Mouse (Mus musculus) embryo, embryonic 10.5 days (tissue): Measurements from ENCODE around the gene Aurka.

ENCODE experiments used
- DNase-seq: peaks from one replicate; pipeline ENCODE4 v3.0.0-alpha.2; 2015; ENCODE audit warnings: low spot score

The Aurka gene

DNA sequence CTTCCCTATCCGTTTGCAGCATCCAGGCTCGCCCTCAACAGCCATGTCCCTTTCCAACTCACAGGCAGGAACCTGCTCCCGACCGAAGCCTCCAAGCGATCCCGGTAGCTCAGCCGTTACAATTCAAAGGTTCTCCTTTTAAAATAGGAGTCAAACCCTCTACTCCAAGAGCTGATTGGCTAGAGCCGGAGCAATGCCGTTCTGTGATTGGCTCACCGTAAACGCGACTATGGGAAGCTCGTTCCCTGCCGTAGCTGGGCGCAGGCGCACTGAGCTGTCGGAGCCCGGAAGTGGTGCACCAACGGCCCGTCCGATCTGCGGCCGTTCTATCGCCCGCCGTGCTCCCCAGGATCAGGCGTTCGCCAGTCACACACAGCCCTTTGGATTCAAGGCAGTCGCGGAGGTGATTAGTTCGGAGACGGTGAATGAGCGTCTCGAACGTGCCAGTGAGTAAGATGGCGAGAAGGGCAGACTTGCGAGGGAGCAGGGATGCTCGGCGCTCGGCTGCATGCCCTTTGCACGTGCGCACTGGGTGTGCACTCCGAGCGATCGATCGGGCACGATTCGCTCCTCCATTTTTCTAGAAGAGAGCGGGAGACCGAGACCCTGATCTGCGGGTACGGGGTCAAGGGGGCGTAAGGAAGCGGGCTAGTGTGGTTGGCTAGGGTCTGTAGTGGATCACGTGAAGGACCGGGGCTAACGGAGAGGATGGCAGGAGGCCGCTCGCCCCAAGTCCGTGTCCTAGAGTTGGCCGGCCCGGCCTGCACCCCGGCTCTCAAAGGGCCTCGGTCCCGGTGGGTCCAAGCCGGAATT lies at the start of gene Aurka, which contains the start of gene Cstf1:
Gene Aurka (minus strand): TSS at position 125 of the 813 bp plus-strand sequence.
Gene Cstf1 (plus strand): TSS at position 271 of the 813 bp plus-strand sequence.
- DNase-seq = peak; percentile 97

DNA sequence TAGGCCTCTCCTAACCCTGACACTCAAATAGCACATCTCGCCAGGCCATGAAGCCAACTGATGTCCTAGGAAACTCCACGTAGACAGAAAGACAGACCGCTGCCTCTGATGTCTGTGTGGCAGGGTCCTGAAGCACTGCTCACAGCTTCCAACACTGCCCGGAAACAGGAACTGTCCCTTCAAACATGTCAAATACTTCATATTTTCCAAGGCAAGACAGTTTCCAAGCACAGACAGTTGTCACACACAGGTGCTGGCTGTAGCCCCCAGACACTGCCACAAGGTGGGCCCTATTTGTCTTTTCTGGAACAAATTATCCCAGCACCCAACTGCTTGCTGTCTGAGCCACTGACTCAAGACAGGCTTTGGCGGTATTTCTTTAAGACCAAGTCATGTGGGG lies 47.9 kb upstream of the Aurka start:
- no peak for DNase-seq

DNA sequence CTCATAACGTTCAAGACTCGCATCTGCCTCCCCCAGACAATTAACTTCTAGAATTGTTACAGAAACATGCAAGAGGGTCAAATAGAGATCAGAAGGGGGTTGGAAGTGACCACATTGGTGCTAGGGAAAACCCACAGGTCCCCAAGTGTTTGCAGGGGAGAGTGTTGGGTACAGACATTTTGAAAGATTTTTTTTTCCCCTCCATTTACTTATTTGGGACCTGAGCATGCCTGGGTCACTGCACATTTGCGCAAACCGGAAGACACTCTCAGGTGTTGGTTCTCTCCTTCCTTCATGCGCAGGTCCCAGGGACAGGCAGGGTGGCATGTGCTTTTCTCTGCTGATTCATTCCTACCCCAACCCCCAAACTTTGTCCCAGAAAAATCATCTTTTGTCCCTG lies 46.5 kb upstream of the Aurka start:
- DNase-seq = no peak

DNA sequence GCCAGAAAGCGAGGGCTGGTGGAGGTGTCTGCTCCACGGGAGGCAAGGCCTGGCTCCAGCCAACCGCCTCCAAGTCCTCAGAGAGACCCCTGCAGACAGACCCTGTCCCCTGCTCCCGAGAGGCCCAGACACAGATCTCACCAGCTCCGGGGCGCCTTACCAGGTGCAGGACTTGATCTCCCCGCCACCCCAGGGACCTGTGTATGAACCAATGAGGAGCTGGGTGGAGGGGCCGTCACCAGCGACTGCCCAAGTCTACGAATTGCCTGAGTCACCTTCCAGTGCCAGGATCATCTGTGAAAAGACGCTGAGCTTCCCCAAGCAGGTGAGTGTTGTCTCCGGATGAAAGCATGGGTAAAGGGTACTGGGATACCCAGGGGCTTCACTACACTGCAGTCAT lies 45.9 kb upstream of the Aurka start:
- DNase-seq = no peak

DNA sequence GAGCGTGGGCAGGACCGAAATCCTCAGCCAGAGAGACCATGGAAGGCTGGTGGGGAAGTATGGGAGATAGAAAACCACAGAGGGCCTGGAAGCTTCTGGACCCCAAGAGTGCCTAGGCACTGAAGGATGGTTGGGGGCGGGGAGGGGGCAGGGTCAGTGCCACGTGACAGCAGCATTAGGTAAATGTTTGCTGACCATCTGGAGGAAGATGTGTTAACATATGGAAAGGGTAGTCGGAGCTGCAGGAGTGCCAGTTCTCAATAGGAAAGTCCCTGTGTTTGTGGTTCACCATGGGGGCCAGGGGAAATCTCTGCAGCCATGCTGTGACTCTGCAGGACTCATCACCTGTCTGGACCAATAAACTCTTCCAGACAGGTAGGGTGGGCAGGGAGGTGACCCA lies 43.6 kb upstream of the Aurka start:
- no peak for DNase-seq

DNA sequence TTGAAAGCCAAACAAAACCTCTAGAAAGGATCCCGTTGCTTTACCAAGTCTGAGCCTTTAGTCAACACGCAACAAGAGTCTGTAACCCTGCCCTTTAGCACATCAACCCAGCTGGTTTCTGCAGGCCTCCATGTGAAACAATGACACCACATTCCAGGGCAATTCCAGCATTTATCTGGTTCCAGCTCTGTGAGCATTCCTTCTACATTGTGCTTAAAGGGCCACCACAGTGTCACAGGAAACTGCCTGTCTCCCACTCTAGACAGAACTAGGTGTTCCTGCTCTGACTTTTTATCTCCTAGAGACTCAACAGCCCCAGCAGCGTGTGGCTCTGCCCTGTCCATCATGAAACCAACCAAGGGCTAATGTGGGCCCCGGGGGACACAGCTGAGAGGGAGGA lies 42.9 kb upstream of the Aurka start:
- peak; percentile 42 for DNase-seq

DNA sequence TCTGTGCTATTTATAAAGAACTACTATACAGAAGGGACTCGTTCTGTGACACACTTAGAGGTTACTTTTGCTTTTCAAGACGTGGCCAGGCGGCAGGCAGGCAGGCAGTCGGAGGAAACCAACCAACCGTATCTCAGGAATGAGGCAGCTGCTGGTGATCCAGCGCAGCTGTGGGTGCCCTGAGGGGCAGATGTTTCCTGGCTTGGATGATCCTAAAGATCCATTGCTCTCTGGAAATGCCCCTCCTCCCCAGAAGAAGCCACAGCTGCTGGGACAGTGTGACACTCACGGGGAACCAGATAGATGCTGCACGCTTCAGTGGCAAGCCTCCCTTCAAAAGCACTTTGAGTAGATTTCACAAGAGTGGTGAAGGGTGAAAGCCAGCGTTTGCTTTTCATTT lies 42.1 kb upstream of the Aurka start:
- DNase-seq = peak; percentile 65

DNA sequence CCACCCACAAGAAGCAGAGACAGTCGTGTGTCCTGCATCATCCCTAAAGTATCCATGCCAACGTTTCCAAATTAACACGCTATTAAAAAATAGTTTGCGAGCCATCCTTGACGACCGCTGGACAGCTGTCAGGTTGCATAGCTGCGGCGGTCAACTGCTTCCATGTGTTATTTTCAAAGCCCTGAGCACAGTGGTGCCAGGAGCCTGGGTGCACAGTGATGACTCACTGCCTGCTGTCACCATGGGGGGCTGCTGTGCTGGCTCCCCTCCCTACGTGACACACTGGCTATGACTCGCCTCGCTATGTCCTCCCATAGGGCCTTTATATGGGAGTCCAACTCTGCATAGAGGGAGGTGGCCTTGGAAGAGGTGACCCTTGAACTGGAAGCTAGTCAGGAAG lies 40.8 kb upstream of the Aurka start:
- DNase-seq = no peak

DNA sequence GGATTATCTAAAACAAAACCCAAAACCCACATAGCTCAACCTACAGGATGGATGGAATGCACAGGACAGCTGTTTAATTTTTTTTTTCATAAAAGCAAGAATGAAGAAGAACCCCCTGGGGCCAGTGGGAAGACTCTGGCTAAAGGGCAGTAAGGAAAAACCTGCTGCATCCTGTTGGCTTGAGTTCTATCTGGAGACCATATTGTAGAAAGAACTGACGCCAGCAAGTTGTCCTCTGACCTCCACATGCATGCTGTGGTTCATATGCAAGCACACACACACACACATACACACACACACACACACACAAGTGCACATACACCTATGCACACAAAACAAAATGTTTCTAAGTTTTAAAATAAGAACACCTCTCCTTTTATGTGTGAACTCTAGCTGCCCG lies 40.4 kb upstream of the Aurka start:
- no peak for DNase-seq

DNA sequence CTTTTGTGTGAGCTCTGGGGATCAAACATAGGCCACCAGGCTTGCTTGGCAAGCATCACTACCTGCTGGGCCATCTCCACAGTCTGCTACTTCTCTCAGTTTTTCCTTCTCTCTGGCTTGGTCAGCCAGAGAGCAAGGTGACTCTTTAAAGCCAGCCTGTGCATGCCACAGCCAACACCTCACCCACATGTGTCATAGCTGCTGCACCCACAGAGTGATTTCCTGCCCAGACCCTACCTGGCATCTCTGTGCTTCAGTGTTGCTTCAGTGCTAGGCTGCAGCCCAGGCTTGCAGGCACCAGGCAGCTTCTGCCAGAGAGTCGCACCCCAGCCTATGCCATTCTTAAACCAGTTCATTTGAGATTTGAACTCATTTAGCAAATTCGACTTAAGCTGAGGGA lies 37.2 kb upstream of the Aurka start:
- no peak for DNase-seq

DNA sequence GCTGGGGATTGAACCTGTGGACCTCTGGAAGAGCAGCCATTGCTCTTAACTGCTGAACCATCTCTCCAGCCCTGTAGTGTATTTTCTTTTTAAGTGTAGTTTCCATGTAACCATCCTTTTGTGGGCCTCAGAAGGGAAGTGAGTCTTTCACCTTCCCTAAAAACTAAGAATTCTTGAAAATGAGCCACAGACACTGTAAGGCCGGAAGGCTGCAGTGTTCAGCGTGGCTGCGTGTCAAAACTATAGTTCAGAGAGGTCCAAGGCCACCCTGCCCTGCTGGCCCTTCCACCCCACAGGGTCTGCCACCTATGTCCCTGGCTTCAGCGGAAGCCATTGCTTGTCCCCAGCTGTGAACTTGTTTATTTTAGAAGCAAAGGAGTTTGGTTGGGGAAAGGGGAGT lies 35.8 kb upstream of the Aurka start:
- no peak for DNase-seq

DNA sequence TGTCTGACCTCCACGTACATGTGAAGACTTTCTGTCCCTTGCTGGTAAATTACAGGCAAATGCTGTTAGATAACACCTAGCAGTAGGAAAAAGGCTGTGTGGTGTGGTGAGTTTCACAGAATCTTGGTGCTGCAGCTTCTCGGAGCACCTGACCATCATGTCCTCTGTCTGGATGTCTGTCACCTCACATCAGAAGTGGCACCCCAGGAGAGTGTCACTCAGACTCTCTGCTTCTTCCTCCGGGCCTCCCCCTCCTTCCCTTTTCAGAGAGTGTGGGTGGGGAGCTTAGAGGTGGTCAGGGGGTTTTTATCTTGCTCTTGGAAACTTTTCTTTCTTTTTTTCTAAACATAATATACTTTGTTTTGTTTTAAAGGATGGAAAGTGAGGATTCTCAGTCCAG lies 34.7 kb upstream of the Aurka start:
- no peak for DNase-seq

DNA sequence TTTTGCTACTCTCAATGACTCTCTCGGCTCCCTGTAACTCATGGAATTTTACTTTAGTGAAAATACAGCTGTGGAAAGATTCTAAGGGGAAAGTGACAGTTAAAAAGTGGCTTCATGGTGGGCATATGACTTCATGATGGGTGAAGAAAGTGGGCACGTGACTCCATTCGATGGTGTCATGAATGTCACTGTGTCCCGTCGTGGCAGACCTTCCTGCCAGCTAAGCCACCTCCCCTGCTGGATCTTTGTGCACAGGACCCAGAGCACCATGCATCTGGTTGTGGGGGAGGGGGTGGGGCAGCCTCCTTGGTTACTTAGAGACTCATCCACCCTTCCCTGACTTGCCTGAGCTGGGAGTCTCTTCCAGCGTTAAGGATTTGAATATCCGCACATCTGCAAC lies 33.9 kb upstream of the Aurka start:
- no peak for DNase-seq

DNA sequence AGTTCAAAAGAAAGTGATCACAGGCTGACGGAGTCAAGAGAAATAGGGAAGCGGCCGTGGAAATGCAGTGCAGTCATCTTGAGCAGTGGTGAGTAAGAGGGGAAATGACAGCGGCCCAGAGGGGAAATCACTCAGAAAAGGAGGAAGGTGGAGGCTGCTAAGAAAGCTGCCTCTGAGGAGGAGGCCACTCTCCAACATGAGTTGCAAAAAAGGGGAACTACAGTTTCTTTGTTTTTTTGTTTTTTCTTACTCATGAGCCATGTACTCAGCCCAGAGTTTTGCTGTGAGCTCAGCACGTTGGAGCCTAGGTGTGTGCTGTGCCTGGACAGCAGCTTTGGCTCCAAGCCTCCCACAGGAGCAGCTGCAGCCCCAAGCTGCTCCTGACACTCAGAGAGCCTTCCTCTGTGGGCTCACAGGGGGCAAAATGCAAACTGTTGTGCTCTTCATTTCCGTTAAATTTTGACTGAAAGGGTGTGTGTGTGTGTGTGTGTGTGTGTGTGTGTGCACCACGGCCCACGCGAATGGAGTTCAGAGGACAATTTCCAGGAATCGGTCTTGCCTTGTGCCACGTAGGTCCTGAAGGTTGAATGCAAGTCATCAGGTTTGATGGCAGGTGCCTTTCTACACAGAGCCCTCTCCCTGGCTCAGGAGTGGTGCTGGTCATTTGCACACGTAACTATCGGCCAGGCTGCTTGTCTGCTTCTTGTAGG lies 30.9 kb upstream of the Aurka start:
- no peak for DNase-seq

DNA sequence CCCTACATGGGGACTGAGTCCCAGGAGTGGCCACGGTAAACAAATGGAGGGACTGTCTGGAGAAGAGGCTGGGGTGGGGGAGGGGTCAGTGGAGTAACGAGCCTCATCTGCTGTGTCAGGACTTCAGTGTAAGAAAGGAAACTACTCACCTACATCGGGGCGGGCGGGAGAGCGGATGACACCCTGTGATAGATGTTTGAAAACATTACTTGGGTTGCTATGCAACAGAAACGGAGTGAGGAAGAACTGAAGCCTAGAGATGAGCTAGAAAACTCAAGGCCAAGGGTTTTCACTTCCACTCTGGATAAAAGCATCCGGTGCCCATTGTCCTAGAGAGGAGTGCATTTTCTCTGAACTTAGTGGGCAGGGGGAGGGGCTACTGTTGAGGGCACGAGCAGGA lies 29.6 kb upstream of the Aurka start:
- peak; percentile 46 for DNase-seq

DNA sequence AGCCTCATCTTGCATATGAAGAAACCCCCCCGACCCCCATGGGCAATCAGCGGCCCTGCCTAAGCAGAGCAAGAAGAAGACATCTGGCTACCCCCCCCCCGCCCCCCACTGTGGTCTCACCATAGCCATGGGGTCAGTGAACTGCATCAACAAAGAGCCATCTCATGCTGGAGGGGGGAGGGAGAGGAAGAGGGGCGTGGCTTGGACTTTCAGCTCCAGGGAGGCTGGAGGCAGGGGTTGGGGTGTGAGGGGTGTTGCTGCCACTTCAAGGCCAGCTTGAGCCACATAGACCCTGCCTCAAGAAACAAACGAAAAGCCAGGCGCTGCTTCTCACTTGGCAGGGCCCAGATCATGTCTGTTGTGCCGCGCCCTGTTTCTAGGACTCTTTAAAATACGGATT lies 25.6 kb upstream of the Aurka start:
- peak; percentile 37 for DNase-seq

DNA sequence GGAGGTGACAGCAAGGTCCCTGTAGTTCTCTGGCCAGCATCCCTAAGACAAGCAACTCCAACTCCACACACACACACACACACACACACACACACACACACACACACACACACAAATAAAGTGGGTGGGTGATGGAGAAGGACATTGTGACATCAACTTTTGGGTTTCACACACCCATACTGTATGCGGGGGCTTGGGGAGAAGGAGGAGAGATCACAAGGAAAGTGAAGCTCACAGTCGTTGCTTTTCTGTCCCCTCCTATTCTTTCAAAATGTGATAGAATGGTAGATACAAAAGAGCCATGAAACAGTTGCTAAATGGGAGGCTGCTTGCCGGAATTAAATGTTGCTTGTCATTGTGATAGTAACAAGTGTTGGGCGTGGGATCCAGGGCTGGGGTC lies 24.3 kb upstream of the Aurka start:
- DNase-seq = no peak

DNA sequence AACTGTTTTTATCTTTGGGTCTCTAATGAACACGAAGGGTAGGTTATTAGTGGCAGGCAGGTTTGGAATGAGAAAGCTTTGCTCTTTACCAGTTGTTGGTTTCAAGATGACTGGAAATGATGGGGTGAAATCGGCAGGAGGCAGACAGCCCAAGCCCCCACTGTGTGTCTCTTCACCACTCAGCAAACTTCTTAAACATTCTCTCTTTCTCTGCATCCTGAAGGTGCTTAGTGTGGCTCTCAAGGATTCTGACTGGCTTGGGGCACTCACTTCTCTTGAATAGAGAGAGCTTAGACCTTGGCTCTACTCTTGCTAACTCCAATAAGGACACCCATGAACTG lies 23.7 kb upstream of the Aurka start:
- no peak for DNase-seq

DNA sequence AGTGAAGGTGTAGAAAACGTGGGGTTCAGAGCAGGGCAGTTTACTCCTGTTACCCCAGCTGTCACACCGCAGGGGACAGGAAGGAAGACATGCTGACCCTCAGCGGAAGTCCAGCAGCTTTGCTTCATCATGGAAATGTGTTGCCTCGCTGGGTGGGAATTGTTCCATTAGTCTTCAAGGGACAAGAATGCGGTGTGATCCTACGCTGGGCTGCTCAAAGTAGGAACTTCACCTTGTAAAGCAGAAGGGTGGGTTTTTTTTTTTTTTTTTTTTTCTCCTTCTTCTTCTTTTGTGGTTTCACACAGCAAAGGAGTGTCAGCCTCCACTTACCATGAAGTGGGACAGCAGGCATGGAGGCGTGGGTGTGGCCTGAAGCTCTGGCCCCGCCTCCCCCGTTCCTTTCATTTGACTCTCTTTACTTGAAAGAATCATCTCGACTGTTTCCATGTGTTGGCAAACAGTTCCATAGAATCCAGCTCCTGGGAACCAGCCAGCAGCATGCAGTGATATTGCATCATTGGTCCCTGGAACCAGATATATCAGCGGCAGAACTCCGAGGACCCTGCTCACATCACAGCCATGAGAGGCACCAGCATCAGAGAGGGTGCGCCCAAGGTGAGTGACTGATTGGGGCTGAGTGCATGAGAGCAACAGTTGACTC lies 23.2 kb upstream of the Aurka start, which contains the start of gene Cass4:
Gene Cass4 (plus strand): TSS at position 404 of the 661 bp plus-strand sequence.
- no peak for DNase-seq

DNA sequence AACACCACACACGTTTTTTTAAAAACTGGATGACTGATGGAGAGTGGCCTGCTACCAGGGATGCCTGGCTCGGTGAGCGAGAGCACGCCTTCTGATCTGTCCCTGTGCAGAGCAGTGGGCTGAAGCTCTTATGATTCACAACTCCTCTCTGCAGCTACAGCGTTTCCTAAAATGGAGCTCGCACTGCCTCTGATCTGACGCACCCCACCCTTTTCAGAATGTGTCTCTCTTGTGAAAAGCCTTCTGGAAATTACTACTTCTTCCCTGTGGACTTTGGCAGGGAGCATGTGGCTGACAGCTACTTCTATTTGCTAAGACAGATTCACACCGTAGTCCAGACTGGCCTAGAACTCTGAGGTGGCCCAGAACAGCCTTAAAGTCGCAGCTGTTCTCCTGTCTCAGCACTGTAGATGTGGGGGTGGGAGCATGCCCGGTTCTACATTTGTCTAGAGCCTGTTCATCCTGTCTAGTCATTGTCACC lies 21.7 kb upstream of the Aurka start:
- DNase-seq = no peak

DNA sequence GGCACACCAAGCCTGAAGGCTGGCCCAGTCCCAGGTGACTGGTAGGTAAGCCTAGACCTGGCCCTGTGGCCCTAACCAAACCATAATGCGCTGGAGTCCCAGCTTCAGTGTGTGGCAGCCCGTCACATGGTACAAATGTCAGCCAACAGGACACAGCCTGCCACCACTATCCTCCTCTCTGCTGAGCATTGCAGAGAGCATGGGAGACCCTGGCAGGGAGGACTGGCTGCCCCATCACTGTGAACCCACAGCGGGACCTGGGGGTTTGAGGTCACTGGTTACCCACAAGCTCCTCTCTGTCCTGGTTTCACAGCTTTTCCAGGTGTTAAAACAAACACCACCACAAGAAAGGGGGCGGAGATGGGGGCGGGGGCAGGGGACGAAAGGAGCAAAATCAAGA lies 20.0 kb upstream of the Aurka start:
- no peak for DNase-seq

DNA sequence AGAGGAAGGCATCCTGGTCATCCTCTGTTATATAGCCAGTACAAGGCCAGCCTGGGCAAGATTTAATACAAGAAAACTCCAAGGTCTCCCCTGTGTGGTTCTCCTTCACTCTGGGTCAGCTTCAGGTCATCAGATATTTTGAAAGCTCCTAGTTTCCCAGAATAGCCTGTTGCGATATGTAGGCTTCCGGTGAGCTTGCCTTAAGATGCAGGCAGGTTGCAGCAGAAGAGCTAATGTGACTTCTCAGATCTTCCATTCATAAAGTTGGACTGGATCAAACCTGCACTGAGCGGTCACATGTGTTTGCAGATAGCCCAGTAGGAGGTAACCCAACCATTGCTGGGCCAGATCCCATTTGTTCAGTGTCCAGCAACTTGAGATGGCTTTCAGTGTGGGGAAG lies 14.4 kb upstream of the Aurka start:
- DNase-seq = no peak

DNA sequence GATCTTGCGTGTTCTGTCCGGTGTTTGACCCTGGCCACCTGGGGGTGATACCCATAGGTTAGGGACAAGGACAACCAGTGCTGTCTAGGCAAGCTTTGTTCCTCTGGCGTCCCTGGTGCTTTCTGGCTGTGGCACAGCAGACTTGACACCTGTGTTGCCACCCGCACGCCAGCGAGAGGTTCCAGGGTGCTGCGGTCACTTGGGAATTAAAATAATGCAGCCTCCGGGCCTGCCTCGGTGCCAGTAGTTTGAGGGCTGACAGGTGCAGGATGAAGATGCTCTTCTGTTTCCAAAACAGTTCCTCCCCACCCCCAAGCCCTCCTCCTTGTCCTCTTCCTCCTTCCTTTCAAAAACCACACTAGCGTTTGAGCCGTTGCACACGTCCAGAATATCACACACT lies 11.6 kb upstream of the Aurka start:
- DNase-seq = no peak
